Mouse (Mus musculus): ENCODE measurements around the gene Scyl2.

Gene Scyl2

GRCm38 (mm10) chr10:89597275-89597674 is 88.8 kb downstream of the Scyl2 start:
- DNase-seq (ENCODE audit: low spot score in 2 of 2) = no peak

- DNase-seq (ENCODE audit: low spot score in 2 of 2) = no peak
Observed at GRCm38 (mm10) chr10:89595935-89596334, 90.2 kb downstream of the Scyl2 start.

- no peak for DNase-seq (ENCODE audit: low spot score in 2 of 2)
Observed at GRCm38 (mm10) chr10:89595514-89595913, 90.6 kb downstream of the Scyl2 start.

- DNase-seq (ENCODE audit: low spot score in 2 of 2) = no peak
Observed at GRCm38 (mm10) chr10:89594309-89594708, 91.8 kb downstream of the Scyl2 start.

- no peak for DNase-seq (ENCODE audit: low spot score in 2 of 2)
Observed at GRCm38 (mm10) chr10:89592797-89593196, 93.3 kb downstream of the Scyl2 start.

- no peak for DNase-seq (ENCODE audit: low spot score in 2 of 2)
Observed at GRCm38 (mm10) chr10:89589877-89590276, 96.2 kb downstream of the Scyl2 start.
